Mouse (Mus musculus) heart, adult 2 months (tissue): ENCODE data around the gene Cux2. TPM values are rescaled to one million over a fixed set of nuclear protein-coding genes. Genes with fewer than 3 reads are reported as not detected.

Source experiments
- DNase-seq, 2 experiments: peaks; one replicate each; pipeline ENCODE4 v3.0.0; 2021
- H3K27ac ChIP-seq: fragments of 200-600 bp; 2 replicates; pipeline ENCODE4 v1.8.1; 2022
- H3K27me3 ChIP-seq: fragments of 200-500 bp; 2 replicates; pipeline ENCODE4 v1.6.1; 2012; ENCODE audit warnings: mild to moderate bottlenecking, low read length, inconsistent platforms, mixed read lengths; ENCODE audit not compliant: control insufficient read depth, insufficient read depth
- H3K36me3 ChIP-seq: fragments of 200-500 bp; 2 replicates; pipeline ENCODE4 v1.6.1; 2012; ENCODE audit warnings: low read length, inconsistent platforms; ENCODE audit not compliant: control insufficient read depth, insufficient read depth
- H3K4me1 ChIP-seq: fragments of 200-500 bp; 2 replicates; pipeline ENCODE4 v1.6.1; 2011; ENCODE audit warnings: low read length; ENCODE audit not compliant: control insufficient read depth, insufficient read depth
- H3K4me3 ChIP-seq: fragments of 200-600 bp; 2 replicates; pipeline ENCODE4 v1.8.1; 2022
- H3K79me2 ChIP-seq: fragments of 200-500 bp; replicated peaks from 2 replicates; pipeline ENCODE4 v1.6.1; 2012; ENCODE audit warnings: mild to moderate bottlenecking, inconsistent platforms, low read length, moderate library complexity, mixed read lengths; ENCODE audit not compliant: control insufficient read depth, insufficient read depth
- H3K9ac ChIP-seq: fragments of 200-500 bp; 2 replicates; pipeline ENCODE4 v1.6.1; 2012; ENCODE audit warnings: low read depth, mild to moderate bottlenecking, control low read depth, inconsistent platforms, low read length, mixed read lengths
- CTCF ChIP-seq: fragments of 200-600 bp; IDR thresholded peaks from 2 replicates; pipeline ENCODE4 v1.8.1; 2022; ENCODE audit warnings: antibody characterized with exemption, mild to moderate bottlenecking, moderate library complexity
- EP300 ChIP-seq: fragments of 200-500 bp; IDR thresholded peaks from 2 replicates; pipeline ENCODE4 v1.6.1; 2011; ENCODE audit warnings: low read depth, low read length, control low read depth; ENCODE audit not compliant: insufficient read depth
- POLR2A ChIP-seq: fragments of 200-500 bp; IDR thresholded peaks from 2 replicates; pipeline ENCODE4 v1.6.1; 2011; ENCODE audit warnings: mild to moderate bottlenecking, low read depth, low read length, control low read depth; ENCODE audit not compliant: insufficient read depth
- WGBS: fragments of 180-500 bp; shearing (Covaris S2); methylation state at CpG from one replicate; pipeline ENCODE4 v1.1.7; 2018; 5-methylcytosine and 5-hydroxymethylcytosine counted together
- intact Hi-C: fragments of 180-260 bp; cut with DNase I; formaldehyde crosslinking; loops from one replicate; pipeline ENCODE4 v1.15.1; 2025
- polyA plus RNA-seq: library from polyadenylated mRNA; depleted of rRNA; stranded (reverse); fragments of >200 nt; gene quantifications from 2 replicates; pipeline ENCODE4 v1.2.3, GENCODE M21; 2012
- total RNA-seq, 2 experiments: library from RNA; stranded (reverse); gene quantifications; 2 replicates each; pipeline ENCODE4 v1.2.3; 2021

The Cux2 gene
- total and polyA plus RNA-seq, 3 experiments: 11.4 to 18.4 (median 18.1) TPM

- intact Hi-C loops: no loop called here
- no peak for TF ChIP-seq POLR2A
- no peak for TF ChIP-seq CTCF
- no peak for TF ChIP-seq EP300
- Histone ChIP-seq H3K36me3 (no peaks in the 10 kb centered on the region), H3K4me1 (no peaks in the 10 kb centered on the region), H3K79me2 (no peaks in the 10 kb centered on the region), H3K27me3 (no peaks in the 10 kb centered on the region), H3K9ac (no peak overlapping the region), H3K27ac (no peak overlapping the region), H3K4me3 (no peak overlapping the region)
- DNase-seq: no peak
- WGBS: 47% methylated on average over 9 of the region's 9 CpGs
Observed at GRCm38 (mm10) chr5:122011289-122011688, 38.6 kb downstream of the Cux2 start.

GRCm38 (mm10) chr5:122007946-122008441 is 41.9 kb downstream of the Cux2 start:
- Histone ChIP-seq H3K4me3 (no peak overlapping the region), H3K4me1 (no peaks in the 10 kb centered on the region), H3K27ac (no peak overlapping the region), H3K27me3 (no peaks in the 10 kb centered on the region), H3K79me2 (no peaks in the 10 kb centered on the region), H3K36me3 (no peaks in the 10 kb centered on the region), H3K9ac (no peak overlapping the region)
- no peak for DNase-seq
- no peak for TF ChIP-seq POLR2A
- TF ChIP-seq CTCF: no peak
- TF ChIP-seq EP300: no peak
- WGBS: 90% methylated on average over 10 of the region's 10 CpGs
- intact Hi-C loops: no loop called here

- intact Hi-C loops: loop anchor here (5.0 kb wide), 1 partner anchor 44 kb away; no protein-coding TSS in a partner anchor
- Histone ChIP-seq H3K4me3 (no peak overlapping the region), H3K27me3 (no peaks in the 10 kb centered on the region), H3K4me1 (peaks cover 4% of the 10 kb centered on the region; the same call in 1 of the 2 replicates), H3K9ac (no peak overlapping the region), H3K36me3 (no peaks in the 10 kb centered on the region), H3K27ac (no peak overlapping the region), H3K79me2 (no peaks in the 10 kb centered on the region)
- no peak for TF ChIP-seq POLR2A
- no peak for TF ChIP-seq CTCF
- no peak for TF ChIP-seq EP300
- 52% methylated on average over 6 of the region's 6 CpGs for WGBS
- no peak for DNase-seq
Observed at GRCm38 (mm10) chr5:122003460-122003859, 46.4 kb downstream of the Cux2 start.

- Histone ChIP-seq H3K36me3 (no peaks in the 10 kb centered on the region), H3K4me3 (no peak overlapping the region), H3K9ac (no peak overlapping the region), H3K4me1 (peaks cover 4% of the 10 kb centered on the region; the same call in 1 of the 2 replicates), H3K79me2 (no peaks in the 10 kb centered on the region), H3K27me3 (no peaks in the 10 kb centered on the region), H3K27ac (no peak overlapping the region)
- no peak for TF ChIP-seq EP300
- TF ChIP-seq CTCF: no peak
- no peak for TF ChIP-seq POLR2A
- intact Hi-C loops: loop anchor here (5.0 kb wide), 1 partner anchor 45 kb away; no protein-coding TSS in a partner anchor
- 71% methylated on average over 18 of the region's 18 CpGs for WGBS
- no peak for DNase-seq
Observed at GRCm38 (mm10) chr5:122002148-122002547, 47.8 kb downstream of the Cux2 start.

GRCm38 (mm10) chr5:122001311-122001710 is 48.6 kb downstream of the Cux2 start:
- H3K27me3 ChIP-seq: no peaks in the 10 kb centered on the region
- intact Hi-C loops: loop anchor here (5.0 kb wide), 1 partner anchor 46 kb away; no protein-coding TSS in a partner anchor
- no peak overlapping the region for H3K9ac ChIP-seq
- no peak overlapping the region for H3K27ac ChIP-seq
- no peak overlapping the region for H3K4me3 ChIP-seq
- no peak for DNase-seq
- TF ChIP-seq EP300 (no peak), POLR2A (no peak), CTCF (no peak)
- peaks cover 4% of the 10 kb centered on the region; the same call in 1 of the 2 replicates for H3K4me1 ChIP-seq
- 87% methylated on average over 9 of the region's 9 CpGs for WGBS
- H3K79me2 ChIP-seq: no peaks in the 10 kb centered on the region
- H3K36me3 ChIP-seq: no peaks in the 10 kb centered on the region

GRCm38 (mm10) chr5:122000381-122000780 is 49.5 kb downstream of the Cux2 start:
- DNase-seq: peak; percentile 62 to 82
- Histone ChIP-seq H3K27ac (peak overlapping the region; percentile 82), H3K36me3 (no peaks in the 10 kb centered on the region), H3K79me2 (no peaks in the 10 kb centered on the region), H3K4me1 (peaks cover 4% of the 10 kb centered on the region; the same call in 1 of the 2 replicates), H3K4me3 (no peak overlapping the region), H3K27me3 (no peaks in the 10 kb centered on the region), H3K9ac (no peak overlapping the region)
- WGBS: 63% methylated on average over 16 of the region's 16 CpGs
- intact Hi-C loops: loop anchor here (5.0 kb wide), 1 partner anchor 47 kb away; no protein-coding TSS in a partner anchor
- TF ChIP-seq CTCF (no peak), EP300 (peak; percentile 72; the same call in 1 of the 2 replicates), POLR2A (no peak)
